Comparison of ENCODE assay signal across 10 mouse cellular contexts in genomic region chrX:11821880-11822768, GRCm38 (mm10).
A peak's percentile ranks its signal among the peaks of the same experiment; 100 is the strongest.
DNase-seq lines count a peak whose midpoint lies in the region; ATAC-seq and TF ChIP-seq lines count a peak whose summit lies in the region.
"Had no signal": no experiment of that assay in that cellular context is flagged by ENCODE, and none has a peak within 500 bp of the region (broad histone marks: within the 10 kb centered on the region; RNA-seq: fewer than 3 reads in every experiment).

No protein-coding gene starts in this region.

- H3K4me2 ChIP-seq in midbrain, postnatal 0 days (ENCODE audit: low read depth, low read length, poor library complexity, severe bottlenecking): no peak overlapping the region
- no peak overlapping the region for H3K4me2 ChIP-seq in intestine, embryonic 16.5 days (ENCODE audit: low read depth, low read length)
- no peak overlapping the region for H3K4me2 ChIP-seq in liver, embryonic 12.5 days
- H3K4me2 ChIP-seq: limb, embryonic 15.5 days had no signal

- no peaks in the 10 kb centered on the region for H3K27me3 ChIP-seq in midbrain, postnatal 0 days (ENCODE audit: insufficient read depth, low read length)
- H3K27me3 ChIP-seq in intestine, embryonic 16.5 days (replicated peaks; ENCODE audit: control insufficient read depth, insufficient read depth, low read length): peaks cover 3% of the 10 kb centered on the region; the same call in 1 of the 2 replicates
- peaks cover 6% of the 10 kb centered on the region for H3K27me3 ChIP-seq in liver, embryonic 12.5 days (replicated peaks)

- peak; percentile 37 to 53 for DNase-seq in left cerebral cortex, adult 18-20 months (ENCODE audit: low spot score in 2 of 2)
- no peak for DNase-seq in left cerebral cortex, postnatal 14 days (ENCODE audit: low spot score in 2 of 2)
- peak; percentile 92 for DNase-seq in cerebellum, adult 11-12 months
- peak; percentile 26 to 46 for DNase-seq in frontal cortex, postnatal 36 days (ENCODE audit: low spot score in 2 of 2)
- peak; percentile 81 for DNase-seq in midbrain, postnatal 0 days (ENCODE audit: low spot score)
- no peak for DNase-seq in urinary bladder, postnatal 25 days (ENCODE audit: low spot score)

- no peak for TF ChIP-seq CTCF in midbrain, postnatal 0 days (IDR thresholded peaks at IDR 0.05)

- no peaks in the 10 kb centered on the region for H3K36me3 ChIP-seq in midbrain, postnatal 0 days (ENCODE audit: insufficient read depth, low read length)
- no peaks in the 10 kb centered on the region for H3K36me3 ChIP-seq in intestine, embryonic 16.5 days (ENCODE audit: control insufficient read depth, insufficient read depth, low read length)
- no peaks in the 10 kb centered on the region for H3K36me3 ChIP-seq in liver, embryonic 12.5 days
- H3K36me3 ChIP-seq: limb, embryonic 15.5 days had no signal

- no peak overlapping the region for H3K27ac ChIP-seq in midbrain, postnatal 0 days (ENCODE audit: low read depth, low read length)
- no peak overlapping the region for H3K27ac ChIP-seq in intestine, embryonic 16.5 days (ENCODE audit: low read length)
- no peak overlapping the region for H3K27ac ChIP-seq in liver, embryonic 12.5 days
- H3K27ac ChIP-seq: limb, embryonic 15.5 days had no signal

- H3K9me3 ChIP-seq in midbrain, postnatal 0 days (ENCODE audit: low read length): no peaks in the 10 kb centered on the region
- no peaks in the 10 kb centered on the region for H3K9me3 ChIP-seq in intestine, embryonic 16.5 days (ENCODE audit: control insufficient read depth, low read length)
- H3K9me3 ChIP-seq in liver, embryonic 12.5 days (replicated peaks): no peaks in the 10 kb centered on the region
- H3K9me3 ChIP-seq: limb, embryonic 15.5 days had no signal

- no peak overlapping the region for H3K4me3 ChIP-seq in midbrain, postnatal 0 days (ENCODE audit: low read depth, low read length)
- H3K4me3 ChIP-seq in intestine, embryonic 16.5 days (ENCODE audit: low read length): no peak overlapping the region
- H3K4me3 ChIP-seq in liver, embryonic 12.5 days: no peak overlapping the region
- H3K4me3 ChIP-seq: limb, embryonic 15.5 days had no signal

- 35% methylated on average over 16 of the region's 16 CpGs for WGBS in midbrain, postnatal 0 days
- 65% methylated on average over 16 of the region's 16 CpGs for WGBS in intestine, embryonic 16.5 days
- WGBS in liver, embryonic 12.5 days (ENCODE audit: insufficient replicate concordance): 59% methylated on average over 16 of the region's 16 CpGs

- H3K9ac ChIP-seq in midbrain, postnatal 0 days (replicated peaks; ENCODE audit: low read length, poor library complexity, severe bottlenecking): no peak overlapping the region
- H3K9ac ChIP-seq in intestine, embryonic 16.5 days (ENCODE audit: low read depth, low read length): no peak overlapping the region
- no peak overlapping the region for H3K9ac ChIP-seq in liver, embryonic 12.5 days
- H3K9ac ChIP-seq: limb, embryonic 15.5 days had no signal

- intact Hi-C loops in left cerebral cortex, postnatal 14 days (cut with DNase I): no loop called here

- peak; percentile 83 for ATAC-seq in midbrain, postnatal 0 days (ENCODE audit: low FRiP score)
- ATAC-seq in intestine, embryonic 16.5 days: no peak
- ATAC-seq in liver, embryonic 12.5 days: no peak
- ATAC-seq: CD4-positive, CD25-positive, alpha-beta regulatory T cell, adult 4 months had no signal

- no peaks in the 10 kb centered on the region for H3K4me1 ChIP-seq in midbrain, postnatal 0 days (ENCODE audit: insufficient read depth, low read length)
- no peaks in the 10 kb centered on the region for H3K4me1 ChIP-seq in intestine, embryonic 16.5 days (ENCODE audit: control insufficient read depth, insufficient read depth, low read length)
- H3K4me1 ChIP-seq in liver, embryonic 12.5 days: no peaks in the 10 kb centered on the region

Comparison
In these comparisons a context has a peak if more than half of its experiments do, and no peak if none do; other contexts are left out.
1. DNase-seq: peak in left cerebral cortex, adult 18-20 months (2 of 2), cerebellum, adult 11-12 months (single experiment), frontal cortex, postnatal 36 days (2 of 2) and midbrain, postnatal 0 days (single experiment); none in left cerebral cortex, postnatal 14 days (0 of 2) and urinary bladder, postnatal 25 days (single experiment).